Mouse (Mus musculus) activated CD4-positive, CD25-positive, alpha-beta regulatory T cell (primary cell): ENCODE results near the gene Vmn2r104. TPM values are rescaled to one million over a fixed set of nuclear protein-coding genes. Genes with fewer than 3 reads are reported as not detected.

Source experiments
- polyA plus RNA-seq, 2 experiments: library from polyadenylated mRNA; unstranded; fragments of 100-300 nt; shearing (Covaris generic); gene quantifications; one replicate each; pipeline ENCODE4 v1.2.1; 2017

The Vmn2r104 gene
- polyA plus RNA-seq, result under 1 TPM in 1 of 2 experiments, not detected in 1; 0.14 TPM

GRCm38 (mm10) chr17:20048236-20048635, at the start of gene Vmn2r104:
TSS of gene Vmn2r104 (minus strand) at chr17:20048336.

Other genes with a start within 250 kb of the Vmn2r104 start
- gene Fpr-rs7, start 65.9 kb upstream of the Vmn2r104 start, polyA plus RNA-seq, result under 1 TPM in 1 of 2 experiments, not detected in 1; 0.28 TPM
- gene Fpr-rs6, start 134.8 kb upstream of the Vmn2r104 start, polyA plus RNA-seq, result not detected
- not detected for gene Vmn2r105, start 186.7 kb upstream of the Vmn2r104 start, polyA plus RNA-seq
- gene Vmn2r106, start 237.2 kb upstream of the Vmn2r104 start, polyA plus RNA-seq, result not detected